In the genomic region with DNA sequence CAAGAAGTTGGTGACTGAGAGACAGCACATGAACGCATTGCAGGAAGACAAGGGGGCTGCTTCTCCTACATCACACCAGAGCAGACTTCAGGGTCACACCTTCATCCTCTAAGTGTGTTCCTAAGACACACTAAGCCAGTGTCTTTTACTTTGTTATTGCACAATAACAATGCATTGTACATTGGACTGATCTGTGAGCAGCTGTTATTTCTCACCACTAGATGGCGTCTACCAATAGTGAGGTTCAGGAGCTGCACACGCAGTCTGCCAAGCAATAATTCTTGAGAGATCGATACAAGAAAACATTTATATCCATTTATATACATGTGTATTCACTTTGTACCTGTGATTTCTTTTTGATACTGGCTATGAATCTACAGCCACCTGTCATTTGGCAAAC, we compare ENCODE assay signal across 9 mouse cellular contexts. TPM values are rescaled to one million over a fixed set of nuclear protein-coding genes. Genes with fewer than 3 reads are reported as not detected.
DNase-seq lines count a peak whose midpoint lies in the region; TF ChIP-seq lines count a peak whose summit lies in the region.
"Had no signal": no experiment of that assay in that cellular context is flagged by ENCODE, and none has a peak within 500 bp of the region (broad histone marks: within the 10 kb centered on the region; RNA-seq: fewer than 3 reads in every experiment).

No protein-coding gene starts in this region.

- 21% methylated on average over 4 of the region's 4 CpGs for WGBS in cerebellum, adult 2 months

- TF ChIP-seq CTCF in cerebellum, adult 2 months (IDR thresholded peaks at IDR 0.05; ENCODE audit: borderline replicate concordance, insufficient read depth, low read depth, low read length) = peak; percentile 66

- no peaks in the 10 kb centered on the region for H3K27me3 ChIP-seq in cerebellum, adult 2 months (ENCODE audit: control insufficient read depth, insufficient read depth, low read length)
- H3K27me3 ChIP-seq: stomach, embryonic 15.5 days had no signal

- H3K27ac ChIP-seq in cerebellum, adult 2 months (ENCODE audit: insufficient read depth, low read length) = no peak overlapping the region
- H3K27ac ChIP-seq: stomach, embryonic 15.5 days had no signal

- H3K4me1 ChIP-seq in cerebellum, adult 2 months (ENCODE audit: control insufficient read depth, insufficient read depth, low read length) = peaks cover 5% of the 10 kb centered on the region; the same call in 1 of the 2 replicates

- TF ChIP-seq POLR2A in cerebellum, adult 2 months (IDR thresholded peaks at IDR 0.05; ENCODE audit: borderline replicate concordance, insufficient read depth, low read length) = no peak

- DNase-seq in cerebellum, adult 2 months = peak in 1 of 2 experiments; percentile 57
- DNase-seq in cerebellum, adult 9-11 months = no peak
- DNase-seq in left cerebral cortex, postnatal 25 days (ENCODE audit: low spot score in 2 of 2) = peak; percentile 49 to 62
- DNase-seq in left cerebral cortex, postnatal 10 days (ENCODE audit: extremely low spot score in 1 of 2, low spot score in 2 of 2) = no peak
- DNase-seq in MEL-GATA-1-ER (ENCODE audit: extremely low read depth, low read depth) = peak; percentile 0
- peak; percentile 72 for DNase-seq in induced T-regulatory cell, adult 2 months (ENCODE audit: low read depth)
- peak; percentile 30 for DNase-seq in thymus, postnatal 4 days
- DNase-seq in adrenal gland, adult 2 months = no peak

- H3K4me3 ChIP-seq in cerebellum, adult 2 months (replicated peaks; ENCODE audit: insufficient read depth, low read depth, low read length) = no peak overlapping the region
- H3K4me3 ChIP-seq: stomach, embryonic 15.5 days had no signal

- intact Hi-C loops in left cerebral cortex, postnatal 25 days (cut with DNase I) = loop anchor here (5.0 kb wide), 4 partner anchors 93 to 447 kb away; a partner anchor contains a TSS
- intact Hi-C loops in left cerebral cortex, postnatal 10 days (cut with DNase I) = loop anchor here (5.0 to 10.0 kb wide), 2 partner anchors 151 to 283 kb away; a partner anchor contains a TSS

RNA-seq across cellular contexts. Expression of a gene that starts 4.7 kb away (rescaled TPM):
- polyA plus RNA-seq in cerebellum, adult 2 months (2012; rRNA removed) = 33.3 and 35.6 TPM in 2 replicates
- 10 to 100 TPM; 39.6 to 40.6 TPM for total RNA-seq in left cerebral cortex, postnatal 25 days (2021)
- total RNA-seq in left cerebral cortex, postnatal 10 days (2021) = 10 to 100 TPM; 36.6 to 38.6 TPM
- total RNA-seq in adrenal gland, adult 2 months (2021) = 10 to 100 TPM; 43.5 to 55.8 TPM
- 36.0 and 51.6 TPM in 2 replicates for polyA plus RNA-seq in adrenal gland, adult 2 months (2012; rRNA removed)

Comparison
In these comparisons a context has a peak if more than half of its experiments do, and no peak if none do; other contexts are left out.
1. DNase-seq: peak in left cerebral cortex, postnatal 25 days (2 of 2), MEL-GATA-1-ER (single experiment), induced T-regulatory cell, adult 2 months (single experiment) and thymus, postnatal 4 days (single experiment); none in cerebellum, adult 9-11 months (single experiment), left cerebral cortex, postnatal 10 days (0 of 2) and adrenal gland, adult 2 months (single experiment).